8 mouse cellular contexts compared by ENCODE assay signal in genomic region chr4:132049549-132050200, GRCm38 (mm10). TPM values are rescaled to one million over a fixed set of nuclear protein-coding genes. Genes with fewer than 3 reads are reported as not detected.
DNase-seq lines count a peak whose midpoint lies in the region; ATAC-seq and TF ChIP-seq lines count a peak whose summit lies in the region.

No protein-coding gene starts in this region.

- no peak for DNase-seq in kidney, postnatal 0 days (ENCODE audit: low spot score)
- DNase-seq in kidney, postnatal 14 days = no peak
- DNase-seq in brain, embryonic 14.5 days (ENCODE audit: low read depth) = peak; percentile 67
- DNase-seq in liver, embryonic 11.5 days (ENCODE audit: low spot score) = no peak
- no peak for DNase-seq in kidney, postnatal 4 days

- H3K4me1 ChIP-seq in kidney, postnatal 0 days (replicated peaks; ENCODE audit: insufficient read depth, low read length) = no peaks in the 10 kb centered on the region
- H3K4me1 ChIP-seq in forebrain, embryonic 13.5 days = peaks cover 29% of the 10 kb centered on the region
- peaks cover 30% of the 10 kb centered on the region for H3K4me1 ChIP-seq in liver, embryonic 11.5 days (replicated peaks; ENCODE audit: control insufficient read depth, insufficient read depth, low read length)
- no peaks in the 10 kb centered on the region for H3K4me1 ChIP-seq in stomach, embryonic 16.5 days (ENCODE audit: control insufficient read depth, insufficient read depth, low read length)

- 14% methylated on average over 14 of the region's 15 CpGs for WGBS in kidney, postnatal 0 days
- WGBS in forebrain, embryonic 13.5 days = 8% methylated on average over 15 of the region's 15 CpGs
- 10% methylated on average over 15 of the region's 15 CpGs for WGBS in liver, embryonic 11.5 days
- WGBS in stomach, embryonic 16.5 days = 18% methylated on average over 14 of the region's 15 CpGs

- peak overlapping the region; percentile 94; the same call in 1 of the 2 replicates for H3K9ac ChIP-seq in kidney, postnatal 0 days (ENCODE audit: low read depth, low read length)
- H3K9ac ChIP-seq in forebrain, embryonic 13.5 days = no peak overlapping the region; the same call in 1 of the 2 replicates
- H3K9ac ChIP-seq in liver, embryonic 11.5 days (ENCODE audit: low read depth, low read length) = peak overlapping the region; percentile 41; the same call in 1 of the 2 replicates
- H3K9ac ChIP-seq in stomach, embryonic 16.5 days (ENCODE audit: low read length) = peak overlapping the region; percentile 91; the same call in 1 of the 2 replicates

- peak overlapping the region; percentile 93; the same call in 1 of the 2 replicates for H3K4me3 ChIP-seq in kidney, postnatal 0 days (replicated peaks; ENCODE audit: low read depth, low read length)
- H3K4me3 ChIP-seq in forebrain, embryonic 13.5 days = peak overlapping the region; percentile 97
- H3K4me3 ChIP-seq in liver, embryonic 11.5 days (ENCODE audit: low read depth, low read length) = peak overlapping the region; percentile 62
- peak overlapping the region; percentile 85 for H3K4me3 ChIP-seq in stomach, embryonic 16.5 days (replicated peaks; ENCODE audit: low read length)

- no peaks in the 10 kb centered on the region for H3K9me3 ChIP-seq in kidney, postnatal 0 days (replicated peaks; ENCODE audit: low read length)
- no peaks in the 10 kb centered on the region for H3K9me3 ChIP-seq in forebrain, embryonic 13.5 days (replicated peaks)
- no peaks in the 10 kb centered on the region for H3K9me3 ChIP-seq in liver, embryonic 11.5 days (ENCODE audit: control insufficient read depth, low read length)
- H3K9me3 ChIP-seq in stomach, embryonic 16.5 days (replicated peaks; ENCODE audit: control insufficient read depth, low read length) = no peaks in the 10 kb centered on the region

- no peak overlapping the region for H3K27ac ChIP-seq in kidney, postnatal 0 days
- no peak overlapping the region for H3K27ac ChIP-seq in forebrain, embryonic 13.5 days
- no peak overlapping the region for H3K27ac ChIP-seq in liver, embryonic 11.5 days (ENCODE audit: low read depth, low read length)
- no peak overlapping the region for H3K27ac ChIP-seq in stomach, embryonic 16.5 days (ENCODE audit: low read length)

- no peaks in the 10 kb centered on the region for H3K36me3 ChIP-seq in kidney, postnatal 0 days (ENCODE audit: insufficient read depth, low read length)
- no peaks in the 10 kb centered on the region for H3K36me3 ChIP-seq in forebrain, embryonic 13.5 days (ENCODE audit: poor library complexity, severe bottlenecking)
- H3K36me3 ChIP-seq in liver, embryonic 11.5 days (ENCODE audit: control insufficient read depth, insufficient read depth, low read length) = no peaks in the 10 kb centered on the region
- H3K36me3 ChIP-seq in stomach, embryonic 16.5 days (ENCODE audit: control insufficient read depth, insufficient read depth, low read length) = no peaks in the 10 kb centered on the region

- peak overlapping the region; percentile 99 for H3K4me2 ChIP-seq in kidney, postnatal 0 days (ENCODE audit: low read length)
- peak overlapping the region; percentile 83 for H3K4me2 ChIP-seq in forebrain, embryonic 13.5 days
- H3K4me2 ChIP-seq in liver, embryonic 11.5 days = peak overlapping the region; percentile 99
- H3K4me2 ChIP-seq in stomach, embryonic 16.5 days (ENCODE audit: low read depth, low read length) = peak overlapping the region; percentile 97

- no peak for TF ChIP-seq CTCF in kidney, postnatal 0 days (IDR thresholded peaks at IDR 0.05; ENCODE audit: low read depth)
- no peak for TF ChIP-seq CTCF in brain, embryonic 14.5 days (IDR thresholded peaks at IDR 0.05; ENCODE audit: borderline replicate concordance, extremely low read depth, insufficient read depth, insufficient read length)

- TF ChIP-seq POLR2A in brain, embryonic 14.5 days (IDR thresholded peaks at IDR 0.05; ENCODE audit: borderline replicate concordance, extremely low read depth, insufficient read depth, insufficient read length, poor library complexity, severe bottlenecking) = no peak

- no peaks in the 10 kb centered on the region for H3K27me3 ChIP-seq in kidney, postnatal 0 days (ENCODE audit: insufficient read depth, low read length)
- H3K27me3 ChIP-seq in forebrain, embryonic 13.5 days = peaks cover 28% of the 10 kb centered on the region
- no peaks in the 10 kb centered on the region for H3K27me3 ChIP-seq in liver, embryonic 11.5 days (replicated peaks; ENCODE audit: control insufficient read depth, insufficient read depth, low read length)
- no peaks in the 10 kb centered on the region for H3K27me3 ChIP-seq in stomach, embryonic 16.5 days (ENCODE audit: control insufficient read depth, insufficient read depth, low read length)

- ATAC-seq in kidney, postnatal 0 days (replicated peaks; ENCODE audit: low FRiP score, low read depth) = no peak
- no peak for ATAC-seq in forebrain, embryonic 13.5 days
- ATAC-seq in liver, embryonic 11.5 days (replicated peaks; ENCODE audit: low FRiP score) = no peak
- no peak for ATAC-seq in stomach, embryonic 16.5 days (ENCODE audit: insufficient read depth, low FRiP score)
- ATAC-seq in granulocyte monocyte progenitor cell, adult 5-6 weeks (replicated peaks; ENCODE audit: poor library complexity, severe bottlenecking) = no peak

RNA-seq across cellular contexts. Expression of gene Gm10300, which starts 24.8 kb away (rescaled TPM):
- 0.08 and 0.17 TPM in 2 replicates for polyA plus RNA-seq in kidney, postnatal 0 days (2015; fragmentation: Nextera tagmentation; extraction: Ambion mirVana)
- polyA plus RNA-seq in brain, embryonic 14.5 days (2012; rRNA removed) = not detected in 2 replicates
- not detected in 2 replicates for polyA plus RNA-seq in forebrain, embryonic 13.5 days (2015; fragmentation: Nextera tagmentation; extraction: Ambion mirVana)
- polyA plus RNA-seq in liver, embryonic 11.5 days (2014; fragmentation: Nextera tagmentation; extraction: Ambion mirVana) = 0.10 and 0.11 TPM in 2 replicates
- 0.05 TPM in 1 of 2 replicates, not detected in the other for polyA plus RNA-seq in stomach, embryonic 16.5 days (2015; fragmentation: Nextera tagmentation; extraction: Ambion mirVana)
- total RNA-seq in granulocyte monocyte progenitor cell, adult 5-6 weeks (2014; fragmentation: Nextera tagmentation) = not detected in 2 replicates
- total RNA-seq in granulocyte monocyte progenitor cell, adult 5-6 weeks (2017) = 0.30 and 0.31 TPM in 2 replicates

RNA-seq across cellular contexts. Expression of gene Epb41, which starts 25.4 kb away (rescaled TPM):
- 42.3 and 44.6 TPM in 2 replicates for polyA plus RNA-seq in kidney, postnatal 0 days (2015; fragmentation: Nextera tagmentation; extraction: Ambion mirVana)
- 86.3 and 111 TPM in 2 replicates for polyA plus RNA-seq in brain, embryonic 14.5 days (2012; rRNA removed)
- polyA plus RNA-seq in forebrain, embryonic 13.5 days (2015; fragmentation: Nextera tagmentation; extraction: Ambion mirVana) = 75.0 and 84.1 TPM in 2 replicates
- 108 and 116 TPM in 2 replicates for polyA plus RNA-seq in liver, embryonic 11.5 days (2014; fragmentation: Nextera tagmentation; extraction: Ambion mirVana)
- 55.7 and 60.0 TPM in 2 replicates for polyA plus RNA-seq in stomach, embryonic 16.5 days (2015; fragmentation: Nextera tagmentation; extraction: Ambion mirVana)
- total RNA-seq in granulocyte monocyte progenitor cell, adult 5-6 weeks (2014; fragmentation: Nextera tagmentation) = 66.9 and 75.3 TPM in 2 replicates
- total RNA-seq in granulocyte monocyte progenitor cell, adult 5-6 weeks (2017) = 51.4 and 53.0 TPM in 2 replicates
